Mouse (Mus musculus) cerebellum, adult (tissue): ENCODE data around the gene Arf1.

Experiments used
- ATAC-seq: cut with Nextera tagmentation; 2 replicates; pipeline ENCODE4 v1.9.2; 2017; ENCODE audit warnings: mild to moderate bottlenecking, moderate library complexity, mixed read lengths; ENCODE audit not compliant: insufficient number of reproducible peaks, low FRiP score, low TSS enrichment

Gene Arf1

GRCm38 (mm10) chr11:59228122-59228953 is at the start of gene Arf1:
Arf1 (minus strand) TSS chr11:59228270.
- peak; percentile 86 for ATAC-seq

GRCm38 (mm10) chr11:59276877-59277276 is 48.8 kb upstream of the Arf1 start:
- ATAC-seq = no peak

- ATAC-seq = no peak
Observed at GRCm38 (mm10) chr11:59274184-59274583, 46.1 kb upstream of the Arf1 start.

GRCm38 (mm10) chr11:59266727-59267126 is 38.7 kb upstream of the Arf1 start:
- ATAC-seq = no peak

- ATAC-seq = no peak
Observed at GRCm38 (mm10) chr11:59265154-59265813, 37.2 kb upstream of the Arf1 start.

GRCm38 (mm10) chr11:59264593-59264992 is 36.5 kb upstream of the Arf1 start:
- ATAC-seq = no peak

GRCm38 (mm10) chr11:59263870-59264563 is 35.9 kb upstream of the Arf1 start:
- ATAC-seq = no peak

GRCm38 (mm10) chr11:59262308-59262707 is 34.2 kb upstream of the Arf1 start:
- no peak for ATAC-seq

GRCm38 (mm10) chr11:59260706-59261493 is 32.8 kb upstream of the Arf1 start:
- no peak for ATAC-seq

GRCm38 (mm10) chr11:59259647-59260046 is 31.6 kb upstream of the Arf1 start:
- ATAC-seq = no peak

- no peak for ATAC-seq
Observed at GRCm38 (mm10) chr11:59248101-59248500, 20.0 kb upstream of the Arf1 start.

GRCm38 (mm10) chr11:59243856-59244255 is 15.8 kb upstream of the Arf1 start:
- no peak for ATAC-seq

GRCm38 (mm10) chr11:59241841-59242240 is 13.8 kb upstream of the Arf1 start:
- ATAC-seq = no peak

- ATAC-seq = no peak
Observed at GRCm38 (mm10) chr11:59239796-59240195, 11.7 kb upstream of the Arf1 start.

GRCm38 (mm10) chr11:59239428-59239785 is 11.3 kb upstream of the Arf1 start:
- ATAC-seq = no peak

GRCm38 (mm10) chr11:59238525-59239427 is 10.7 kb upstream of the Arf1 start:
- peak; percentile 66; the same call in 1 of the 2 replicates for ATAC-seq

- no peak for ATAC-seq
Observed at GRCm38 (mm10) chr11:59232797-59233196, 4.7 kb upstream of the Arf1 start.

GRCm38 (mm10) chr11:59230144-59230760 is 2.2 kb upstream of the Arf1 start:
- ATAC-seq = no peak

- peak; percentile 65 for ATAC-seq
Observed at GRCm38 (mm10) chr11:59227604-59228121, 407 bp downstream of the Arf1 start.
